Mouse (Mus musculus) frontal cortex, postnatal 36 days (tissue): ENCODE data around the gene Rbak.
"Not testable (repeated sequence)": the region's sequence is repeated elsewhere in the genome, so short reads cannot be mapped to it uniquely, and the experiment has no call there.

ENCODE experiments used
- DNase-seq, 2 experiments: peaks; one replicate each; pipeline ENCODE4 v3.0.0; 2022; ENCODE audit warnings: low spot score in 2 of 2

Rbak gene

DNA sequence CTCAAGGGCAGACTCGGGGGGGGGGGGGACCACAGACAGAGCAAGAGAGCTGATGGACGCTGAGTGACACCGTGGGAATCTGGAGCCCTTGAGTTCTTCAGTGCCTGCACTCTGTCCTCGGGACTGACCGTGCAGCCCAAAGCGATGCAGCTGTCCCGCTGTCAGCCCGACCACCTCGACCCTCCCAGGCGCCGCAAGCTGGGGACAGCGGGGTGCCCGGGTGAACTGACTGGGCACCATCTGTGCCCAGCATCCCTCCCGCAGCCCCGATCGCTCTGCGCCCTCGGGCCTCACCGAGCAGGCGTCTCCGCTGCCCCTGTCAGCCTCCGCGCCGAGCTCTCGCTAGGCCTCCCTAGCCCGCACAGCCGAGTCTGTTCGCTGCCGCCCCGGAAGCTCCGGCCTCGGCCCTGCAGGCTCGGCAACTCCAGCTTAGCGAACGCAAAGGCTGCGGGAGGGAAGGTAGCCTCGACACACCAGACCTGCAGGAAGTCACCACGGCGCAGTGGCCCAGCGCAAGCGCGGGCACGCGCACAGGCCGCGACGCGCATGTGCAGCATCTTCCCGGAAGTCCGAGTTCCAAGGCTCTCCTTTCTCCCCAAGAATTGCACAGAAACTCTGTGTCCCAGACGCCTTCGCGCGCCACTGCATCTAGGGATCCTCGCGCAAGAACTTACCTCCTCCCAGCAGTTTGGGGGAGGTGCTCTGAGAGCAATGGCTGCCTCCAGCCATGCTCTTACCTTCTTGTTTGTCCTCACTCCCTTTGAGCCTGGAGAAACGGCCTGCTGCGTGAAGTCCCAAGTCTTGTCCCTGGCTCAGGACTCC, at the start of gene Rbak, which contains the start of gene Spdye4b:
Gene Rbak, minus strand, starts transcription at position 521 of the 822 bp plus-strand sequence.
Gene Spdye4b, plus strand, starts transcription at position 763 of the 822 bp plus-strand sequence.
- peak; percentile 97 to 98 for DNase-seq

DNA sequence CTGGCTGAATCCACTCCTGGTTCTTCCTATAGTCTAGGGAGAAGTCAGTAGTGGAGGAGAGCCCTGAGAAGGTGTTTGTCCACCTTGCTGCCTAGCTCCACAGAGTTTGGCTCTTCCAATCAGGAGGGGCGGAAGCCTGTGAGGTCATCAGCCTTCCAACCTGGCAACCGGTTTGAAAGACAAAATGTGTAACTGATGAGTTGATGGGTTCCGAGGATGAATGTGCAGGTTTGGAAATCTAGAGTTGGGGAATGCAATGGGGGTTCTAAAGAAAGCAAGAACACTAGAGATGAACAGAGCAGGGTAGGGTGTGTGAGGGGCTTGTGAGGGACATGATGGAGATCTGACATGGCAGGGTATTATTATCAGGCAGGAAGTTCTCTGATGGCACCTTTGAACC, 46.2 kb upstream of the Rbak start, which contains the start of gene Spdye4a:
Gene Spdye4a, minus strand, starts transcription at position 101 of the 400 bp plus-strand sequence.
- no peak for DNase-seq

DNA sequence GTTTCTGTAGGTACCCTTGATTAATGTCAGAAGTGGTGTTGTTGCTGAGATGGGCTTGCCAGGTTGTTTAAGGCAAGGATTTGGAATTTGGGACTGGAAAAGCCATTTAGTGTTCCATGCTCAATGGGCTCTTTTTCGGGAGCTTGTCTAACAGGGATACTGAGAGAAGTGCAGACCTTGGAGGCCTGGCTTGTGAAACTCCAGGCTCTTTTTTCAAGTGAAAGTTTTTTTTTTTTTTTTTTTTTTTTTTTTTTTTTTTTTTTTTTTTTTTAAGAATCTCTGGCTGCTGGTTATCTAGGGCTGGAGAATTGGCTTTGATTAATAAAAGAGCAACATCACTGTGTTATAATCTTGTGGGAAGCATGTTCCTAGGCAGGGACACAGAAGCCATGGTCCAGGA, 41.7 kb upstream of the Rbak start:
- DNase-seq, result no peak

DNA sequence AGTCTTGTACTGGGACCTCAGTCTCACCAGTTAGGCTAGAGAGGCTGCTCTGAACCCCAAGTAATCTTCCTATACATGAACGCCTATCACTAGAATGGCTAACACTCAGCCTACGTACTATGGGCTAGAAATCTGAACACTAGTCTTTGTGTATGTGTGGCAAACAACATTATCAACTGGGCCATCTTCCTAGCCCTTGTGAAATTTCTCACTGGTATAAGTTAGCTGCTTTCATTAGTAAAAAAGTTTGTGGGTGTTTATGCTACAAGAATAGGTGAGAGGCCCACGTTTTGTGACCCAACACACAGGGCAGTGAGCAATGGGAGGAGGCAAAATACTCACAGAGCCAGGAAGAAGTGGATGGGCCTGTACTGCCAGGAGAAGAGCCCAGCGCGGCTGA, 40.4 kb upstream of the Rbak start:
- DNase-seq, result no peak

DNA sequence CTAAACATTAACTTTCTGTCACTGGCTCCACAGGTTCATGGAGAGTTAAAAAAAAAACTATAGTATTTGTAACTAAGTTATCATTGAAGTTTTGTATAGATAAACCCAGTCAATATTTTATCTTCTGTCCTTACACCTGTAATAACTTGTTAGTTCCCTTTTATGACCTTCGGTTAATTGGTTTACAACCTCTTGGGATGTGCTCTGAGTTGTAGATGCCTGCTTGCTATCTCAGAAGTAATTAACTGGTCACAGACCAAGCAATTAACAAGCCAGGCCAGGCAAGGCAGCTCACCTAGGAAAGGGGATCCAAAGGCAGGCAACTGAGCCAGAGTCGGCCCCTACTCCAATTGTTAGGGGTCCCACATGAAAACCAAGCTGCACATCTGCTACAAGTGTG, 33.3 kb upstream of the Rbak start:
- no peak for DNase-seq

DNA sequence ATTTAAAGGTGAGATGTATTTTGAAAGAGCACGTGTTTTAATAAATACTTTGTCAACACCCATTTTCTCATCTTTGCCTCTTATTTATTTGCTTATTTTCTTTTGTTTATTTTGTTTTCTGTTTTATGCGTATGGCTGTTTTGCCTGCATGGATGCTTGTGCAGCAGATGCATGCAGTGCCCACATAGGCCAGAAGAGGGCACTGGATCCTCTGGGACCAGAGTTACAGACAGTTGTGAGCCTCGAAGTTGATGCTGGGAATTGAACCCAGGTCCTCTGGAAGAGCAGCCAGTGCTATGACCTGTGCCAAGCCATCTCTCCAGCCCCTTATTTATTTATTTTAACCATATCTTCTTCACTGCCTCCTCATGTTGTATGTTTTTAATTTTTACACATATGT, 24.4 kb upstream of the Rbak start:
- no peak for DNase-seq

DNA sequence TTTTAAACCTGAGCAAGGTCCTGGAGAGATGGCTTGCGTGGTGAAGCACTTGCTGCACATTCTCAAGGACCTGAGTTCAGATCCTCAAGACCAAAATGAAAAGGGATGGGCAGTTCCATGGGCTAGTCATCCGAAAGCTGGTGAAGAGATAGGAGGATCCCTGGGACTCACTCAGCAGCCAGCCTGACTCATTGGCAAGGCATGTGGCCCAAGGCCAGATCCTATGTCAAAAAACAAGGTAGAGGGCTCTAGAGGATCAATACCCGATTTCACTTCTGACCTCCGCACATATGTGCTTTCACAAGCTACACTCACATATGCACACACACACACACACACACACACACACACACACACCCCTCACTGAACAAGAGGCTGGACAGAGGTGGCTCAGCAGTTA, 15.9 kb upstream of the Rbak start:
- no peak for DNase-seq

DNA sequence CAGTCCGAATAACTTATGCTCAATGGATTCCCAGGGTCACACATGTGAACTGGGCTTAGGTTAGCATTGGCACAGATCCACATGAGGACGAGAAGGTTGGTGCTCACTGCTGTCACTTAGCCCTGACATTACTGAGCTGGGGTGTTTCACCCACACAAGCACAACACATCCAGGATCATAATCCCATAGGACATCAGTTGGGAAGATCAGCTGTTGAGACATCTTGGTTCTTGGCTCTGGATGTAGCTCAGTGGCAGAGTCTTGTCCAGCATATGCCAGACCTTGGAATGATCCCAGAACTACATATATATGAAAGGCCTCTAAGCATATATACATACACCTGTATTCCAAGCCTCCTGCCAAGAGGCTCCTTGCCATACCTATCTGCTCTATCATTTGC, 14.6 kb upstream of the Rbak start:
- no peak for DNase-seq

DNA sequence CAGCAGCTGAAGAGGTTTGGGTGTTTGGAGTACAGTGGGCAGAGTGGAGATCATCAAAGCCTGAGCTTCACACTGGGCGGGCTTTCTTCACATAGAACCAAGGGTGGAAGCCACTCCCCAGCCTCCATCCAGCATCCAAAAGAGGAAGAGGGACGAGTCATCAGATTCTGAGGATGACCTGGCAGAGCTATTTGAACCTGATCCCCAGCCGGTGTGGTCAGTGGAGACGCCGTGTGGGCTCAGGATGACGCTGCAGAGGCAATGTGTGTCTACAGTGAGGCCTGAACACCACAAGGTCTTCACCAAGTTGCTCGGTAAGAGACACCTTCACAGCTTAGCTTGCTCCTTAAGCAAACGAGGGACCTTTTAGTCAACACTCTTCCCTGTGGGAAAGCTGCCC, 14.2 kb upstream of the Rbak start:
- not testable (repeated sequence) for DNase-seq

DNA sequence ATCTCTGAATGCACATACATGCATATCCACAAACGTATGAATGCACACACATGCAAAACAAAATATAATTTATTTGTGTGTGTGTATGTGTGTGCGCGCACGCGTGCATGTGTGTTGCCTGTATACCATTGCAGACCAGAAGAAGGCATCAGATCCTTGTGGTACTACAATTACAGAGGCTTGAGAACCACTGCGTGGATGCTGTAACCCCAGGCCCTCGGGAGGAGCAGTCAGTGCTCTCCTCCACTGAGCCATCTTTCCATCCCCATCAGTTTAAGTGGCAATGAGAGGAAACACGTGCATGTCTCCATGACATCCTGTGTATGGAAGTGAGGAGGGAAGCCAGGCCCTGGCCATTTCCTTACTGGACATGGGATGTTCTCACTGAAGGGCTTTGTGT, 12.2 kb upstream of the Rbak start:
- DNase-seq, result no peak

DNA sequence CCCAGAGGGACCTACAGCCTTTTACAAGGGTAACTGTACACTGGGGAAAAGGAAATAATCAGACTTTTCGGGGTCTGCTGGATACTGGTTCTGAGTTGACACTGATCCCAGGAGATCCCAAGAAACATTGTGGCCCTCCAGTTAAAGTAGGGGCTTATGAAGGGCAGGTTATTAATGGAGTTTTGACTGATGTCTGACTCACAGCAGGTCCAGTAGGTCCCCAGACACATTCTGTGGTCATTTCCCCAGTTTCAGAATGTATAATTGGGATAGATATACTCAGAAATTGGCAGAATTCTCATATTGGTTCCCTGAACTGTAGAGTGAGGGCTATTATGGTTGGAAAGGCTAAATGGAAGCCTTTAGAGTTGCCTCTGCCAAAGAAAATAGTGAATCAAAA, 7.4 kb upstream of the Rbak start:
- DNase-seq, result not testable (repeated sequence)

DNA sequence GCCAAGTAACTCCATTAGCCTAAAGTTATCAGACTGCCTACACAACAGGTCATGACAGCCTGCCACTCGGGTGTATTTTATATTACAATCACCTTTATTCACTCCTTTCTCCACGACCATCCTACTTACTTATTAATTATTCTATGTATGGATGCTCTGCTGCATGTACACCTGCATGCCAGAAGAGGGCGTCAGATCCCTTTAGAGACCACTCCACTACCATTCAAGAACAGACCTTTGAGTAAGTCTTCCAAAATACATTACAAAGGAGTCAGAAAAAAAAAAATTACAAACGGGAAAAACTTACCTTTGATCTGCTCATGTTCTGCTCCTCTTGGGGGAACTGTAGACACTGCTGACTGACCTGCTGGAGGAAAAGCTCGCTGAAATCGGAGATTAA, 1.4 kb downstream of the Rbak start:
- DNase-seq, result no peak

DNA sequence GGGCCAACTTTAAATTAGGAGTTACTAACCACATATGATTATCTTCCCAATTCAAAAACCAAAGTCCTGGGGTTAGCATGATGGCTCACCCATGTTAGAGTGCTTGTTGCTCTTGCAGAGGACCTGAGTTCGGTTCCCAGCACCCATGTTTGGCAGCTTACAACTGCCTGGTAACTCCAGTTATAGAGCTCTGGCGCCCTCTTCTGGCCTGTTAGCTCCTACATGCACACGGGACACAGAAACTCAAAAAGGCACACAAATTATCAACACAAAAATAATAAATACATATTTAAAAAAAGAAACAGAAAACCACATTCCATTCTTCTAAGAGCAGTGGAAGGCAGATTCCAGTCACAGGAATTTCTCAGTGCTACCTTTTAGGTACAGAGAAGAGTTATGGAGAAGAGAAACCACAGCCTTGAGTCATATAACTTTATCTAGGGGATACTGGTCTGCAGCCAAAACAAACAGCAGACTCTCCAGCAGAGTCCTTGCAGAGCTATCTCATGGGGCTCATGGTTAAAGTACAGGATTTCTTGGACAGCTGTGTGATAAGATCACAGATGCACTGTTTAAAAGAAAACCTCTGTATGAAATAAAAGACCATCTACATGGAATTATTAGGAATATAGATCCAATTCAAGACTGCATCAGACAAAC, 2.9 kb downstream of the Rbak start:
- DNase-seq, result no peak

DNA sequence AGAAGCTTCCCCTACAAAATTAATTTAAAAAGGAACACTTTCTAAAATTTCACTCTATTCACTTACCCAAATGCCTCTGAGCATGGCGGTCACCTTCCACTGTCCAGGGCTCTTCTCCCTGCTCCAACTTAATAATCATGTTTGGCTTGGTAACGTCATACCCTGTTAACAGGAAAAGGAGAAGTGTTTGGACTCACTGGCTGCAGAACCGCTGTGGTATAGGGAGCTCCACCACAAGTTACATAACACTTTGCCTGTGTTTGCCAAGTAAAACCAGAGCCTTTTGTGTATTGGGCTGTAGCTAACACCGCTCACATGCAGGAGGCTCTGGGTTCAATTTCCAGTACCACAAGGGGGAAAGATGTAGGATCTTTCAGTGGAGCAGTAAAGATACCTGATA, 4.6 kb downstream of the Rbak start:
- no peak for DNase-seq

DNA sequence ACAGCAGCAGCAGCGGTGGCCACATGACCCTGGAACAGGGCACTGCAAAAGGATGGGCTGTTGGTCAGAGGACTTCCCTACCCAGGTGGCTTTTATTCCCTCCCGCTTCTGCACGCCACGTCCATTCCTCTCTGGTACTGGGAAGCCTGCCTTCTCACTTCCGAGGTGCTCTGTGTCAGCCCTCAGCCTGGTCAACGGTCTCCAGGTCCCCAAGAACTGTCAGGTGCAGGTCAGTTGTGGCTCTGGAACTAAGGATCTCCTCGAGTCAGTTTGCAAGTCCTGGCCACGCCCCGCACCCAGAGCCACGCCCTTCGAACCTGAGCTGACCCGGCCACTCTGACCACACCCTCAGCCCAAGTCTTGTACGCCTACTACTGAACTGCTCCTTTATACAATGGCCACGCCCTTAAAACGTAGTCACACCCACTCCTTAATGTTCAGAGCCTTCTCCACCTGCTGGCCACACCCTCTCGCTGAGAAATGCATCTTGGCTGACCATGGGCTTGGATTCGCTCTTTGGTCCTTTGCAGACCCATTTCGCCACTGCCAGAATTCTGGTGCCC, 15.0 kb downstream of the Rbak start:
- DNase-seq, result no peak

DNA sequence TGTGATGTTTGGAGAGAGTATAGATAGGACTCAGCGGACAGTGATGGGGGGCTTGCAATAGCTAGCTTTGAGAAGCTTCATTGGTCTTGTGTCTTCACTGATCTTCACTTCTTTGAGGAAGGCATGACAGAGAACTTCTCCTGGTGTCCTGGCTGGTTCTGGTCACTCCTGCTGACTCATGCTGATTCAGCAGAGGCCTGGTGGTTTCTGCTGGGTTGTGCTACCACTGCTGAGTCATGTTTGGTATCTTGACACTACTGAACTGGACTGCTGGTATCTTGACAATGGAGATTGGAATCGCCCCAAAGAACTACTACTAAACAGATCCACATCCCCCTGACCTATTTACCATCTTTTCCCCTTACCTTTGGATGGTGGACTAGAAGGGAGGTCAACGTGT, 25.0 kb downstream of the Rbak start:
- no peak for DNase-seq

DNA sequence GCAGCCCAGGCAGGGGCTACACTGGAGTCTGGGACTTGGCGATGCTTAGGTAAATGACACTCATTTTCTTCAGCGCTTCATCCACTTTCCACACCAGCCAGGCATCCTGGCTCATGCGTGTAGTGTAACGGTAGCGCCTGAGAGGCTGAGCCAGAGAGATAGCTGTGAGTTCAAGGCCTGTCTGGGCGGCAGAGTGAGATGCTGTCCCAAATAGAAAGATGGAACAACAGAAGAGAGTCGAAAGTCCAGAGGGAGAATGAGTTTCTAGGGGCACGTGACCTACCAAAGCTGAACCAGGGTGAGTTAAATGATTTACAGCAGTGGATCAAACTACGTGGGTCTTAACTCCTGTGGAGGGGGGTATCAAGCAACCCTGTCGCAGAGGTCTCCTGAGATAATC, 26.8 kb downstream of the Rbak start:
- no peak for DNase-seq

DNA sequence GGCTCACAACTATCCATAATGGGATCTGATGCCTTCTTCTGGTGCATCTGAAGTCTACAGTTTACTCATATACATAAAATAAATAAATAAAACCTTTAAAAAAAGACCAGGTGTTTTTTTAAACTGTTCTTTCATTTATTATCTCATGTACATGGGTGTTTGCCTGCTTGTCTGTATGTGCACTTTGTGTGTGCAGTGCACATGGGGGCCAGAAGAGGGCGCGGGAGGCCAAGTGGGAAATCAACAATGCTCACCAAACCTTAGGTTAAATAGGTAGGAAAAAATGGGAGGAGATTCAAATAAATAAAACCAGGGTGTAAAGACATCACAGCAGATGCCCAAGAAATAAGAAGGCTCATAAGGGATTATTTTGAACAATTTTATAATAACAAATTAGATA, 30.5 kb downstream of the Rbak start:
- no peak for DNase-seq

DNA sequence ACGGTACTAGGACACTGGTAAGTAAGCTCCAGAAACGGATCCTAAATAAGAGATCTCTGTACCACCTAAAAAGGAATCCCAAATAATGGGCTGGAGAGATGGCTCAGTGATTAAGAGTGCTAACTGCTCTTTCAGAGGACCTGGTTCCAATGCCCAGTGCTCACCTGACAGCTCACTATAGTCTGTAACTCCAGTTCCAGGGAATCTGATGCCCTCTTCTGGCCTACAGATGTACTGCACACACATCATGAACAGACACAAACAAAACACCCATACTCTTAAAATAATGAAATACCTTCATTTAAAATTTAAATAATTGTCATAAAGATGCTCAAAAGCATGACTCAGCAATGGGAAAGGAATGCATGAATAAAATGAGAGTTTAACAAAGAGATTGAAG, 31.0 kb downstream of the Rbak start:
- no peak for DNase-seq

DNA sequence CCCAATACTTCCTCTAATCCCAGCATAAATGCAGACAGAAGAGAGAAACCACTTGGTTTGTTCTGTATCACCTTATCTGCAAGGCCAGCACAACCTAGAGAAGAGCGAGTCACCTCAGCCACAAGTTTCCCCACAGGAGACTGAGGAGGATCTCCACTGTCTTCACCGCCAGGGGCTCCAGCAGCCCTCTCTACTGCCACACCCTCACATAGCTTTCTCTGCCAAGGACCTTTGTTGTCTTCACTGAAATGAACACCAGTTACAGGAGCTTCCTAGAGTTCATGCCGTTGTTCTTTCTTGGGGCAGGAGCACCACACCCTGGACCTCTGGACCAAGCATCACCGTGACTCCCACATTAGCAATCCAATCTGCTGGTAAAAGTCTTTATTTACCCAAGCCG, 31.9 kb downstream of the Rbak start:
- DNase-seq, result no peak

DNA sequence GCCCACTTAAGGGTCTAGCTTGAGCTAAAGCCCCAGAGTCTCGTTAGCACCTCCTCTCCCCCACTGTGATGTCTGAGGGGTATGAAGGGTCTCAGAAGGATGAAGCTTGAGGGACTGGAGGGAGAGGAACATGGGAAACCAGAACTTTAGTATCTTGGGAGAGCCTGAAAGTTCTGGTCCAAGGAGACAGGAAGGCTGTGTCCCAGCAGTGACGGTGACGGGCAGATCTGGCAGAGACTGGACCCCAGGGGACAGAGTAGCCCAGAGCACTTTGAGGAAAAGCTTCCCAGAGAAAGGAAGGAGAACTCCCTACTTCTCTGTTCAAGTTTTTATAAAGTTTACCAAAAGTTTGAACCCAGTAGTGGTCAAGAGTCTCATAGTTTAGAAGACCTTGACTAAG, 33.1 kb downstream of the Rbak start, which contains the start of gene Olfr718-ps1:
Gene Olfr718-ps1, minus strand, starts transcription at position 101 of the 400 bp plus-strand sequence.
- DNase-seq, result no peak

DNA sequence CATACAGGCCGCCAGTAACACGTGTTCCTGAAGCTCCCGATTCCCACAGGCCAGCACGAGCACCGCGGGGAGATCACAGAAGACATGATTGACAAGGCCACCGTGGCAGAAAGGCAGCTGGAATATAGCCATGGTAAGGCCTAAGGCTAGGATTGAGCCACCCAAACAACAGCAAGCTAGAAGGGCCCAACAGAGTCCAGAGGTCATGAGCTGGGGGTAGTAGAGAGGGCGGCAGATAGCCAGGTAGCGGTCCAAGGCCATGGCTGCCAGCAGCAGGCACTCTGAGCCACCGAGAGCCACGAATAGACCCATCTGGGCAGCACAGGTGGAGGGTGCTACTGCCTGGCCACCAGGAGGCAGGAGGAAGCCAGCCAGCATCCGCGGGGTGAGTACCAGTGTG, 43.0 kb downstream of the Rbak start:
- DNase-seq, result no peak

DNA sequence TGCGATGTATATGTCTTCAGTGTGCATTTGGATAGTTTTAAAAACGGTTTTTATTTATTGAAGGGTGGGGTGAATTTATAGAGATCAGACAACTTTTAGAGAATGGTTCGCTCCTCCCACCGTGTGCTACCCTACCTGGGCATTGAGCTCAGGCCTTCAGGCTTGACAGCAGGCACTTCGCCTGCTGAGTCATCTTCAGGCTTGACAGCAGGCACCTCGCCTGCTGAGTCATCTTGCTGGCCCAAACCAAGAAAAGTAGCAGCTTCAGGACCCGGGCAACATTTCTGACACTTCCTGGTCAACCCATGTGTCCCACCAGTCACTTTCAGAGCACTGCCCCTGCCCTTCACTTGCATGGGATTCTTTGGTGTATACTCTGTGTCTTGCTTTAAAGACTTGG, 45.5 kb downstream of the Rbak start:
- no peak for DNase-seq
